Mouse (Mus musculus) forebrain, embryonic 15.5 days (tissue): ENCODE data around the gene Hnrnpdl. TPM values are rescaled to one million over a fixed set of nuclear protein-coding genes. Genes with fewer than 3 reads are reported as not detected.
A peak's percentile ranks its signal among the peaks of the same experiment; 100 is the strongest.

Experiments
- ATAC-seq: fragments of 200-750 bp; cut with Nextera tagmentation; replicated peaks from 2 replicates; pipeline ENCODE4 v1.8.0; 2017; ENCODE audit warnings: mild to moderate bottlenecking, moderate TSS enrichment, moderate library complexity
- H3K27ac ChIP-seq: fragments of 300-500 bp; sonication (generic); replicated peaks from 2 replicates; pipeline ENCODE4 v1.5.1; 2015; ENCODE audit warnings: mild to moderate bottlenecking, inconsistent platforms
- H3K27me3 ChIP-seq: fragments of 300-500 bp; sonication (generic); 2 replicates; pipeline ENCODE4 v1.6.1; 2015; ENCODE audit warnings: inconsistent platforms
- H3K36me3 ChIP-seq: fragments of 300-500 bp; sonication (generic); 2 replicates; pipeline ENCODE4 v1.6.1; 2015; ENCODE audit warnings: mild to moderate bottlenecking, inconsistent platforms
- H3K4me1 ChIP-seq: fragments of 300-500 bp; sonication (generic); 2 replicates; pipeline ENCODE4 v1.6.1; 2015; ENCODE audit warnings: inconsistent platforms
- H3K4me2 ChIP-seq: fragments of 300-500 bp; sonication (generic); replicated peaks from 2 replicates; pipeline ENCODE4 v1.6.1; 2015; ENCODE audit warnings: mild to moderate bottlenecking, inconsistent platforms
- H3K4me3 ChIP-seq: fragments of 300-500 bp; sonication (generic); 2 replicates; pipeline ENCODE4 v1.5.1; 2015; ENCODE audit warnings: mild to moderate bottlenecking, inconsistent platforms
- H3K9ac ChIP-seq: fragments of 300-500 bp; sonication (generic); replicated peaks from 2 replicates; pipeline ENCODE4 v1.6.1; 2015; ENCODE audit warnings: mild to moderate bottlenecking, inconsistent platforms
- H3K9me3 ChIP-seq: fragments of 300-500 bp; sonication (generic); 2 replicates; pipeline ENCODE4 v1.6.1; 2016; ENCODE audit warnings: inconsistent platforms
- WGBS: fragments of 180-500 bp; shearing (Covaris S2); methylation state at CpG from one replicate; pipeline ENCODE4 v1.1.7; 2015; ENCODE audit warnings: mixed read lengths; 5-methylcytosine and 5-hydroxymethylcytosine counted together
- polyA plus RNA-seq: library from polyadenylated mRNA; unstranded; fragments of >200 nt; fragmentation: Nextera tagmentation; extraction: Ambion mirVana; gene quantifications from 2 replicates; pipeline ENCODE4 v1.2.1, GENCODE M21; 2015

Gene Hnrnpdl
- polyA plus RNA-seq, result 256 and 258 TPM in 2 replicates

DNA sequence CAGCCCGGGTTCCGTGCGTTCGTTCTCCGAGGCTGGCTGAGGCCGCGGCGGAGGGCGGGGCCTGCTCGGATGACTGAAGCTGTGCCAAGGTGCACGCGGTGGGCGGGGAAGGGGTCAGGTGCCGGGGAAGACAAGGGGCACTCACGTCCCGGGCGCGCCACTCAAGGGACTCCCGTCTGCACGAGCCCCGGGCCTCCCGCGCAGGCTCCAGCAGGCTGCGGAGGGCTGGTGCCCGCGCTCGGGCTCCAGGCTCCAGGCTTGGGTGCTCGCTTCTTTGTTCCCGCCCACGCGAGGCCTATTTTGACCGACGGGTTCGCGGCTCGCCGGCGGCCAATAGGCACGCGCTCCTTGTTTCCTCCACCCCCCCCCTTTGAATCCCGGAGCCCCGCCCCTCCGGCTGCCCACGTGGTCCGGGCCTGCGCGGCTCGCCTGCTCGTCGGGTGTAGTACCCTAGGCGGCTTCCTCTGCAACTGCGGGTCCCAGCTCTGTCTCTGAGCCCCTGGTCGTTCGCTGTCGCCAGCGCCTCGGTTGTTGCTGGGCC is at the start of gene Hnrnpdl, which contains the start of gene Enoph1:
Gene Hnrnpdl, minus strand, starts transcription at position 63 of the 541 bp plus-strand sequence.
Gene Enoph1, plus strand, starts transcription at position 384 of the 541 bp plus-strand sequence.
- H3K9me3 ChIP-seq, result no peaks in the 10 kb centered on the region
- peak within 1 kb of the TSS; percentile 74 for H3K4me2 ChIP-seq
- peaks cover 7% of the 10 kb centered on the region for H3K36me3 ChIP-seq
- peak within 1 kb of the TSS; percentile 99 for H3K27ac ChIP-seq
- H3K27me3 ChIP-seq, result no peaks in the 10 kb centered on the region
- H3K4me3 ChIP-seq, result peak within 1 kb of the TSS; percentile 87
- H3K4me1 ChIP-seq, result peaks cover 61% of the 10 kb centered on the region
- WGBS, result under 1% methylated on average over 55 of the region's 57 CpGs
- ATAC-seq, result peak; percentile 89
- peak within 1 kb of the TSS; percentile 98 for H3K9ac ChIP-seq

DNA sequence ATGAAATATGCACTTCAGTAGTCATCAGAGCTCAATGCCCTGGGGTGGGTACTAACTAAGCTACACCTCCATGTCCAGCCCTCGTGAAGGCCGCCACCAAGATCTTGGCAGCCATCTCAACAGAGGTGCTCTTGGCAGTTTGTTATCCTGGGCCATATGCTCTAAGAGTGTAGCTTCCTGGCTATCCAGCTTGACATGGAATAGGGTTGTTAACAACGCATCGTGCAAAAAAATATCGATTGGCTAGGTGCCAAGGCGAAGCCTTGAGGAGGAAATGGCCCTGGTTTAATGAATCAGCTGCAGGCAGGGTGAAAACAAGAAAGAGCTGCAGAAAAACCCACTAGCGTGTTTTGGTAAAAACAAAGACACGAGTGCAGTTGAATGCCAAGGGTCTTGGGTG is 45.6 kb upstream of the Hnrnpdl start:
- H3K27ac ChIP-seq, result peak overlapping the region; percentile 72
- WGBS, result 34% methylated on average over 8 of the region's 8 CpGs
- H3K9me3 ChIP-seq, result no peaks in the 10 kb centered on the region
- no peak overlapping the region for H3K4me2 ChIP-seq
- no peak overlapping the region for H3K4me3 ChIP-seq
- H3K9ac ChIP-seq, result no peak overlapping the region
- H3K4me1 ChIP-seq, result peaks cover 30% of the 10 kb centered on the region
- no peaks in the 10 kb centered on the region for H3K36me3 ChIP-seq
- H3K27me3 ChIP-seq, result no peaks in the 10 kb centered on the region
- ATAC-seq, result peak; percentile 67

DNA sequence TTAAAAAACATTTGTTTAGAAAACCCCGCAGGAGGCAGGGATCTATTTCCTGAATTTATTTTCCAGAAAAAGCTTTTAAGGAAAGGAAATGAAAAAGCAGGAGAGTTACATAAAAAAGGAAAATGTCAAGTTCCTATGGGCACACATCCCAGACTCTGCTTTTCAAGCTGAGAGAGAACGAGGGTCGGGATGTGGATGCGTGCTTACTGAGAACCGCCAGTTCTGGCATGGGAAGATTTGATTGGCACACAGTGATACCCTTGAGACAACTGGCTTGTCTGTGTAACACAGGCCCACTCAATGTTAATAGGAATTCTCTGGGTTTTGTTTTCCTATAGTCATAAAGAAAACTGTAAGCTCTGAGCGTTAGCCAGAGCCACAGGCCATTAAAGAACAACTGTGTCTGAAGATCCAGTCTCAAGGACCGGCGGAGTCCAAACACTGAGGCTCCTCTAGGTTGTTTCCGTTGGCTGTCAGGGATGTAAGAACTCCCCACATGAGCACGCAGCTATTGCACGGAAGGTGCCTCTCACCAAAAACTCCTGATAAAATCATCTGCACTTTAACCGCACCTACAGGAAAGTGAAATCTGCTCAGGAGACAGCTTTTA is 44.6 kb upstream of the Hnrnpdl start:
- WGBS, result 37% methylated on average over 12 of the region's 12 CpGs
- peak overlapping the region; percentile 79 for H3K27ac ChIP-seq
- ATAC-seq, result no peak
- H3K4me3 ChIP-seq, result no peak overlapping the region
- H3K9me3 ChIP-seq, result no peaks in the 10 kb centered on the region
- H3K27me3 ChIP-seq, result no peaks in the 10 kb centered on the region
- H3K9ac ChIP-seq, result no peak overlapping the region
- H3K36me3 ChIP-seq, result no peaks in the 10 kb centered on the region
- H3K4me1 ChIP-seq, result peaks cover 32% of the 10 kb centered on the region
- no peak overlapping the region for H3K4me2 ChIP-seq

DNA sequence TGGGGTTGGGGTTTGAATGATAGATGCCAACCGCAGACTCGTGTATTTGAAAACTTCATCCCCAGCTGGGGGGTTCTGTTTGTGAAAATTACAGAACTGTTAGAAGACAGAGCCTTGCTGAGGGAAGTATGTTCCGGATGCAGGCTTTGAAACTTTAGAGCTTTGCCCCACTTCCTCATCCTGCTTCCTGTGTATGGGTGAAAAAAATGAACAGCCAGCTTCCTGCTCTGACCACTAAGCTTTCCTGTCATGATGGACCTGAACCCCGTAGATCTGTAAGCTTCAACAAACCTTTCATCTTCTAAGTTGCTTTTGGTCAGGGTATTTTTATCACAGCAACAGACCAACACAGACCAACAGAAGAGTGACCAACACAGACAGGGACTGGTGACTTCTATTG is 42.5 kb upstream of the Hnrnpdl start:
- Histone ChIP-seq H3K4me1 (peaks cover 35% of the 10 kb centered on the region), H3K36me3 (no peaks in the 10 kb centered on the region), H3K4me2 (no peak overlapping the region), H3K4me3 (no peak overlapping the region), H3K9me3 (no peaks in the 10 kb centered on the region), H3K9ac (no peak overlapping the region), H3K27ac (no peak overlapping the region), H3K27me3 (no peaks in the 10 kb centered on the region)
- WGBS, result 89% methylated on average over 4 of the region's 4 CpGs
- ATAC-seq, result no peak

DNA sequence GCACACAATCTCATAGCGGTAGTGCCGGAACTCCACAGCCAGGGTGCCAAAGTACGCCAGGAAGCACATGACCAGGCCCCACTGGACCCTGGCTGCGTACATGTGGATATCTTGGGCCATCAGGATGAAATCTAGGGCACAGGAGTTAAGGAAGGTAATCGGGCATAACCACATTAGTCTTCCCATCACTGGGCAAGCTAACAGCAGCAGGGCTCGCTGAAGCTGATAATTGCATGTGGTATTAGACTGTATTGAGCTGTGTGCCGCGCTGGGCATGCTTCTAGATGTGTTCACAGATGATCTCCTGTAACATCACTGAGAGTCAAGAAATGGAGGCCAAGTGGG is 40.4 kb upstream of the Hnrnpdl start:
- Histone ChIP-seq H3K4me3 (no peak overlapping the region), H3K4me1 (peaks cover 24% of the 10 kb centered on the region), H3K27ac (no peak overlapping the region), H3K36me3 (no peaks in the 10 kb centered on the region), H3K4me2 (peak overlapping the region; percentile 40; the same call in 1 of the 2 replicates), H3K9me3 (no peaks in the 10 kb centered on the region), H3K27me3 (no peaks in the 10 kb centered on the region), H3K9ac (no peak overlapping the region)
- 74% methylated on average over 8 of the region's 8 CpGs for WGBS
- no peak for ATAC-seq

DNA sequence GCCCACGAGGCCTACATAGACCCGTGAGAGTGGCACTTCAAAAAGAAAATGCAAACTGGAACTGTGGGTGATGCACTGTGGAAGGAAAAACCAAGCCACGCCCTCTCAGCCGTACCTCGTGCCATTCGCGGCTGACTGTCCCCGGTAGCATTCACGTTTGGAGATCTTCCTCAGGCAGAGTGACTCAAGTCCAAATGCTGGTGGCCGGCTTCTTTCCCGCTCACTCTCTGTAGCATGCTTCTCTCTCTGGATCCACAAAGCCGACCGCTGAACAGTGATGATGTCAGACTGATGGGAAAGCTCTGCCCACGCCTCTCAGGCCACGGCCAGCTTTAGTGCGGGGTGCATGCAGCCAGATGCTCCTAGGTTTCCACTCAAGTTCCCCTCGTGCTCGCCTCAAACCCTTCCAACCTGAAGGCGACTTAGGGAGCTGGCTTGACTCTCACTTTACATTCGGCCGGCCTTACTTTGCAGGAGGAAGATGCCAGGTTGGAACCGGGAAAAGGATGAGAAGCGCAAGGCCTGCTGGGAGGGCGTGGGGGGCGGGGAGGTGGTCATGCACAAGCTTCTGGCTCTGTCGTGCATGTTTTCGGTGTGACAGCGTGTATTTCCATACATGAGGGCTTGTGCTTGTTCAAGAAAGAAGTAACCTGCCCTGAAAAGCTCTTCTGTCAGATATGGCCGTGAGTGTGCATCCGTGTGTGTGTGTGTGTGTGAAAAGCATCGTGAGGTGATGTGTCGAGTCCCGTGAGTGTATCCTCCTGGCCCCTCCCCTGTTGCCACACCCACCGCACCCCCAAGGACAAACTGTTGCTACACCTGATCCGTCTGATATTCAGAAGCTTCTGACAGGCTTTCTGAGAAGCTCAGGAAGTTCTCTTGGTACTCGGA is 39.8 kb upstream of the Hnrnpdl start:
- peak overlapping the region; percentile 24; the same call in 1 of the 2 replicates for H3K9ac ChIP-seq

DNA sequence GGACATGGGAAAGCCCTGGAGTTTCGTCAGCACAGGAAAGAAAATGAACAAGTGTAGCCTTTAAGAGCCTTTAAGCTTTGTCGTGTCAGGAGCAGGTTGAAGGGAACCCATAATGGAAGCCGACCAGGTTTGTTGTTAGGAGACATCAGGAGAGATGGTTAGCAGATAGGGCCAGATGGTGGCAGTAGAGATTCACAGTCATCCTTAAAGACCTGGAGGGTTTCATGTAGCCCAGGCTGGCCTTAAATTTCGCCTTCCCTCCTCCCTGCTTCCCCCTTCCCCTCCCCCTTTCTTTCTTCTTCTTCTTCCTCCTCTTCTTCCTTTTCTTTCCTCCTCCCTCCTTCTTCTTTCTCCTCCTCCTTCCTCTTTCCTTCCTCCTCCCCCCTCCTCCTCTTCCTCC is 35.1 kb upstream of the Hnrnpdl start:
- WGBS, result 61% methylated on average over 4 of the region's 4 CpGs
- H3K9me3 ChIP-seq, result no peaks in the 10 kb centered on the region
- ATAC-seq, result no peak
- no peaks in the 10 kb centered on the region for H3K36me3 ChIP-seq
- H3K4me1 ChIP-seq, result peaks cover 14% of the 10 kb centered on the region
- H3K27me3 ChIP-seq, result no peaks in the 10 kb centered on the region
- H3K4me3 ChIP-seq, result no peak overlapping the region
- no peak overlapping the region for H3K9ac ChIP-seq
- no peak overlapping the region for H3K27ac ChIP-seq
- no peak overlapping the region for H3K4me2 ChIP-seq

More for the DNA sequence above, 39.8 kb upstream of the Hnrnpdl start:
- Histone ChIP-seq H3K4me1 (peaks cover 19% of the 10 kb centered on the region), H3K4me2 (peak overlapping the region; percentile 40), H3K27me3 (no peaks in the 10 kb centered on the region), H3K9me3 (no peaks in the 10 kb centered on the region), H3K4me3 (peak overlapping the region; percentile 20), H3K36me3 (no peaks in the 10 kb centered on the region), H3K27ac (no peak overlapping the region)
- peak; percentile 24; the same call in 1 of the 2 replicates for ATAC-seq
- WGBS, result 34% methylated on average over 36 of the region's 36 CpGs

DNA sequence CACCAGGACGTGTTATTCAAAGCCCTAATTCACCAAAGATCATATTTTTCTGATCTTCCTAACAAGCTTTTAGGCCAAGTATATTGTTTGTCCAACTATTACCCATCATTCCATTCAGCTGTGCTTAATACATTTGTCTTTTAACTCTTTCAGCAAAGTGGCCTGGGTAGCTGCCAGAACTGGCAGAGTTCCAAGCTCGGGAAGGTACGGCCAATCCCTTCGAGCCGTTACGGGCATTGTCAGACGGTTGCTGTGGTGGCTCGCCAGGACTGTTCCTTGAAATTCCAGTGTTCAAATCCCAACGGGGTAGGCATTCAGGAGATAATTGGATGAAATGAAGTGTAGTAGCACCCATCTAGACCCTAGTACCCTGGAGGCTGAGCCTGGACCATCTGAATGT is 33.1 kb upstream of the Hnrnpdl start:
- peaks cover 6% of the 10 kb centered on the region for H3K4me1 ChIP-seq
- H3K4me2 ChIP-seq, result no peak overlapping the region
- no peak overlapping the region for H3K9ac ChIP-seq
- peaks cover 8% of the 10 kb centered on the region; the same call in 1 of the 2 replicates for H3K36me3 ChIP-seq
- ATAC-seq, result no peak
- H3K27ac ChIP-seq, result no peak overlapping the region
- whole genome bisulfite sequencing, result 25% methylated on average over 9 of the region's 9 CpGs
- no peak overlapping the region for H3K4me3 ChIP-seq
- no peaks in the 10 kb centered on the region for H3K27me3 ChIP-seq
- H3K9me3 ChIP-seq, result no peaks in the 10 kb centered on the region

DNA sequence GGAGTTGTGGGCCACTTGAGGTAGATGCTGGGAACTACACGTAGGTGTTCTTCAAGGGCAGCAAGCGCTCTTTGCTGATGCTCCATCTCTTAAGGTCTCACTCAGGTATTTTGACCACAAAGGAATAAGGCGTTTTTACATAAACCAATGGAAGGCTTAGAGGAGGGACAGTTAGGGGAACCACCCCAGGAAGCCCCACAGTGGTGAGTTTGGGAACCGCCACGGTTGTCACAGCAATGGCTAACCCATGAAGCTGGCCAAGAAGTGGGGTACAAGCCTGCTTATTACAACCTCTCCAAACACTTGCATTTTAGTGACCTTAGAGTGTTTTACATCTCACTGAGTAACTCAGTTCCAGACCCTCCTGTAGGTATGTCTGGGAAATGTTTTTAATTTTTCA is 32.1 kb upstream of the Hnrnpdl start:
- no peak for ATAC-seq
- WGBS, result 93% methylated on average over 5 of the region's 5 CpGs

DNA sequence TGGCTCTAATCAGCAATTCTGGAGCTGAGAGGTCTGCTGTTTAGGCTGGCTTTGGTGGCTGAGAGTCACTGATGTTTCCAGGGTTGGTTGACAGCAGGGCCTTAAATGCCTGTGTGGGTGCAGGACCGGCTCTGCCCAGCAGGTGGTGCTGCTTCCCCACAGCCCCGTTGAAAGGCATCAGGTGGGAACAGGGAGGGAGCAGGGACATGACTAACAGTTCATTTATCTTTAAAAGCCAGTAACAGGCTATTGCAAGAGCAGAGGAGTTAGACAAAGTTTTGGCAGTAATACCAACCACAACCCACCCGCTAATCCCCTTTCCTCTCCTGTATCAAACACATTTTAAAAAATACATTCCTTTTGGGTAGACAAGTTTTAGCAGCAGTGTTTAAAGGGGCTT is 30.8 kb upstream of the Hnrnpdl start:
- Histone ChIP-seq H3K9me3 (no peaks in the 10 kb centered on the region), H3K4me3 (no peak overlapping the region), H3K9ac (no peak overlapping the region), H3K27ac (no peak overlapping the region), H3K36me3 (peaks cover 13% of the 10 kb centered on the region; the same call in 1 of the 2 replicates), H3K4me1 (peaks cover 6% of the 10 kb centered on the region), H3K4me2 (no peak overlapping the region), H3K27me3 (no peaks in the 10 kb centered on the region)
- ATAC-seq, result peak; percentile 57
- 27% methylated on average over 3 of the region's 3 CpGs for WGBS

More for the DNA sequence above, 32.1 kb upstream of the Hnrnpdl start:
- peaks cover 13% of the 10 kb centered on the region; the same call in 1 of the 2 replicates for H3K36me3 ChIP-seq
- H3K9ac ChIP-seq, result no peak overlapping the region
- H3K27me3 ChIP-seq, result no peaks in the 10 kb centered on the region
- peaks cover 6% of the 10 kb centered on the region for H3K4me1 ChIP-seq
- H3K27ac ChIP-seq, result no peak overlapping the region
- no peak overlapping the region for H3K4me2 ChIP-seq
- no peak overlapping the region for H3K4me3 ChIP-seq
- no peaks in the 10 kb centered on the region for H3K9me3 ChIP-seq

DNA sequence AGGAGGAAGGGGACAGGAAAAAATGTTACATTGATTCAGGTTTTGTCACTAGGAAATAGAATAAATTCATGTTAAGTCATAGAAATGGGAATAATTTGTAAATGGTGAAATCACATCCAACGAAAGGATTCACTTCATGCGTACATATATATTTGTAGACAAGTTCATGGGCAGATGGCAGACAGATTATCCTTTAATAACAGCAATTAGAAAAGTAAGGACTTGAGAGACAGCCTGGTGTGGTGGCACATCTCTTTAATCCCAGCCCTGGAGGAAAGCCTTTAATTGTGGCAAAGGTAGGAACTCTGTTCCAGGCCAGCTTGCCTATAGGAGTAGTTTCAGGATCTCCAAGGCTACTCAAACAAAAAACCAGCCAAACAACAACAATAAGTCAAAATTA is 30.1 kb upstream of the Hnrnpdl start:
- 87% methylated on average over 2 of the region's 2 CpGs for WGBS
- H3K9me3 ChIP-seq, result no peaks in the 10 kb centered on the region
- peaks cover 6% of the 10 kb centered on the region for H3K4me1 ChIP-seq
- no peak overlapping the region for H3K27ac ChIP-seq
- no peaks in the 10 kb centered on the region for H3K27me3 ChIP-seq
- no peak for ATAC-seq
- H3K4me3 ChIP-seq, result no peak overlapping the region
- H3K4me2 ChIP-seq, result no peak overlapping the region
- H3K9ac ChIP-seq, result no peak overlapping the region
- peaks cover 13% of the 10 kb centered on the region; the same call in 1 of the 2 replicates for H3K36me3 ChIP-seq

DNA sequence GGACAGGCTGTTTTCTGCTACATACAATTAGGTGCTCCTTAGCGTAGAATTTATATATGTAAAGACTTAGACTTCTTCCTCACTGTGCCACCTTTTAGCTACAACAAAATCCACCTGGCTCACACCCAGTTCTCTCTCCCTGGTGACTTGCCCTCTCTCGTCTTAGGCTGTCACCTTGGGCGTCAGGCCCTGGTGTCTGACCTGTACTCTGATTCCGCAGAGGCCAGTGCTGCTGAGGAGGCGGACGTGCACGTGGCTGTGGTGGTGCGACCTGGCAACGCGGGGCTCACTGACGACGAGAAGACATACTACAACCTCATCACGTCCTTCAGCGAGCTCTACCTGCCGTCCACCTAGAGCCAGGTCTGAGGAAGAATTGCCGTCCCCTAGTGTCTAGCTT is 28.1 kb upstream of the Hnrnpdl start:
- Histone ChIP-seq H3K36me3 (peaks cover 31% of the 10 kb centered on the region), H3K27ac (no peak overlapping the region), H3K4me2 (no peak overlapping the region), H3K27me3 (no peaks in the 10 kb centered on the region), H3K4me1 (peaks cover 6% of the 10 kb centered on the region), H3K9me3 (no peaks in the 10 kb centered on the region), H3K9ac (no peak overlapping the region), H3K4me3 (no peak overlapping the region)
- 90% methylated on average over 16 of the region's 16 CpGs for WGBS
- ATAC-seq, result no peak
